Mouse (Mus musculus) heart, postnatal 0 days (tissue): ENCODE measurements at regions not wholly inside any gene's neighbourhood (a gene's known extent, or its start where the extent isn't known, plus 50 kb on each side); places are given as distances from the start of the nearest gene placed in this dataset.

Experiments used
- ATAC-seq: fragments of 200-750 bp; cut with Nextera tagmentation; 2 replicates; pipeline ENCODE4 v1.8.0; 2017; ENCODE audit warnings: low read depth, moderate number of reproducible peaks, moderate library complexity; ENCODE audit not compliant: insufficient read depth
- DNase-seq: peaks from one replicate; pipeline ENCODE4 v3.0.0-alpha.2; 2016; ENCODE audit warnings: low spot score
- H3K27ac ChIP-seq: fragments of 300-500 bp; sonication (generic); 2 replicates; pipeline ENCODE4 v1.5.1; 2014; ENCODE audit warnings: low read depth, mild to moderate bottlenecking
- H3K27me3 ChIP-seq: fragments of 300-500 bp; sonication (generic); 2 replicates; pipeline ENCODE4 v1.6.1; 2014; ENCODE audit warnings: low read length, mixed read lengths; ENCODE audit not compliant: control insufficient read depth, insufficient read depth
- H3K36me3 ChIP-seq: fragments of 300-500 bp; sonication (generic); replicated peaks from 2 replicates; pipeline ENCODE4 v1.6.1; 2014; ENCODE audit warnings: low read length, mixed read lengths; ENCODE audit not compliant: control insufficient read depth, insufficient read depth
- H3K4me1 ChIP-seq: fragments of 300-500 bp; sonication (generic); 2 replicates; pipeline ENCODE4 v1.6.1; 2014; ENCODE audit warnings: antibody characterized with exemption; ENCODE audit not compliant: control insufficient read depth, insufficient read depth
- H3K4me2 ChIP-seq: fragments of 300-500 bp; sonication (generic); 2 replicates; pipeline ENCODE4 v1.6.1; 2014; ENCODE audit warnings: low read depth, mild to moderate bottlenecking, low read length, moderate library complexity
- H3K4me3 ChIP-seq: fragments of 300-500 bp; sonication (generic); 2 replicates; pipeline ENCODE4 v1.5.1; 2014; ENCODE audit warnings: low read depth, low read length
- H3K9ac ChIP-seq: fragments of 300-500 bp; sonication (generic); replicated peaks from 2 replicates; pipeline ENCODE4 v1.6.1; 2014; ENCODE audit warnings: low read depth, low read length, mixed read lengths
- H3K9me3 ChIP-seq: fragments of 300-500 bp; sonication (generic); replicated peaks from 2 replicates; pipeline ENCODE4 v1.6.1; 2016; ENCODE audit warnings: low read length; ENCODE audit not compliant: control insufficient read depth
- CTCF ChIP-seq: IDR thresholded peaks from 2 replicates; pipeline ENCODE4 v1.5.1; 2016; ENCODE audit warnings: antibody characterized with exemption, control low read depth, low read depth
- EP300 ChIP-seq: IDR thresholded peaks from 2 replicates; pipeline ENCODE4 v1.6.1; 2016; ENCODE audit warnings: antibody characterized with exemption, low read depth
- WGBS: fragments of 180-500 bp; shearing (Covaris S2); extraction: QIAGEN DNeasy Blood & Tissue Kit; methylation state at CpG from one replicate; pipeline ENCODE4 v1.1.7; 2014; 5-methylcytosine and 5-hydroxymethylcytosine counted together

GRCm38 (mm10) chr5:64738096-64738780 is 65.0 kb upstream of the Klf3 start:
- Histone ChIP-seq H3K36me3 (no peaks in the 10 kb centered on the region), H3K4me2 (peak overlapping the region; percentile 18; the same call in 1 of the 2 replicates), H3K27ac (0 out of 2 replicates have a peak overlapping the region, but pooled peaks have one; percentile 20), H3K27me3 (no peaks in the 10 kb centered on the region), H3K4me1 (peaks cover 16% of the 10 kb centered on the region), H3K9me3 (no peaks in the 10 kb centered on the region), H3K9ac (0 out of 2 replicates have a peak overlapping the region, but pooled peaks have one; percentile 20), H3K4me3 (no peak overlapping the region)
- no peak for ATAC-seq
- DNase-seq = no peak
- 32% methylated on average over 11 of the region's 11 CpGs for WGBS
- TF ChIP-seq CTCF = no peak
- TF ChIP-seq EP300 = no peak

GRCm38 (mm10) chr5:64738781-64739310 is 64.3 kb upstream of the Klf3 start:
- Histone ChIP-seq H3K4me2 (no peak overlapping the region; the same call in 1 of the 2 replicates), H3K4me3 (no peak overlapping the region), H3K27me3 (no peaks in the 10 kb centered on the region), H3K9me3 (no peaks in the 10 kb centered on the region), H3K27ac (no peak overlapping the region), H3K4me1 (peaks cover 16% of the 10 kb centered on the region), H3K9ac (no peak overlapping the region), H3K36me3 (no peaks in the 10 kb centered on the region)
- TF ChIP-seq CTCF (no peak), EP300 (no peak)
- WGBS = 56% methylated on average over 10 of the region's 10 CpGs
- DNase-seq (no peak), ATAC-seq (no peak)

GRCm38 (mm10) chr5:64739311-64740261 is 63.6 kb upstream of the Klf3 start:
- Histone ChIP-seq H3K4me2 (no peak overlapping the region; the same call in 1 of the 2 replicates), H3K4me1 (peaks cover 16% of the 10 kb centered on the region), H3K36me3 (no peaks in the 10 kb centered on the region), H3K27ac (peak overlapping the region; percentile 48), H3K9ac (no peak overlapping the region), H3K9me3 (no peaks in the 10 kb centered on the region), H3K4me3 (no peak overlapping the region), H3K27me3 (no peaks in the 10 kb centered on the region)
- 30% methylated on average over 15 of the region's 15 CpGs for WGBS
- peak; percentile 9 for DNase-seq
- no peak for TF ChIP-seq CTCF
- TF ChIP-seq EP300 = no peak
- peak; percentile 68 for ATAC-seq

- Histone ChIP-seq H3K36me3 (no peaks in the 10 kb centered on the region), H3K4me1 (peaks cover 11% of the 10 kb centered on the region), H3K27ac (no peak overlapping the region), H3K4me2 (no peak overlapping the region), H3K9ac (no peak overlapping the region), H3K4me3 (no peak overlapping the region), H3K9me3 (no peaks in the 10 kb centered on the region), H3K27me3 (no peaks in the 10 kb centered on the region)
- DNase-seq = no peak
- TF ChIP-seq CTCF (no peak), EP300 (no peak)
- 85% methylated on average over 4 of the region's 4 CpGs for WGBS
- no peak for ATAC-seq
These were observed 59.1 kb upstream of the Klf3 start for GRCm38 (mm10) chr5:64744041-64744440.

- no peak for TF ChIP-seq CTCF
- no peak for TF ChIP-seq EP300
- DNase-seq = no peak
- H3K4me1 ChIP-seq = peaks cover 7% of the 10 kb centered on the region
- H3K9ac ChIP-seq = no peak overlapping the region
- no peak overlapping the region for H3K4me3 ChIP-seq
- H3K36me3 ChIP-seq = no peaks in the 10 kb centered on the region
- 78% methylated on average over 5 of the region's 5 CpGs for WGBS
- H3K4me2 ChIP-seq = no peak overlapping the region
- H3K27ac ChIP-seq = no peak overlapping the region
- H3K9me3 ChIP-seq = no peaks in the 10 kb centered on the region
- H3K27me3 ChIP-seq = no peaks in the 10 kb centered on the region
- ATAC-seq = no peak
These were observed 58.7 kb upstream of the Klf3 start for GRCm38 (mm10) chr5:64744455-64744854.
